Mouse (Mus musculus) kidney, postnatal 4 days (tissue): ENCODE measurements around the gene Ivns1abp.
"Not testable (repeated sequence)": the region's sequence is repeated elsewhere in the genome, so short reads cannot be mapped to it uniquely, and the experiment has no call there.

Source experiments
- DNase-seq, 2 experiments: peaks; one replicate each; pipeline ENCODE4 v3.0.0; 2021; ENCODE audit warnings: mixed read lengths in 2 of 2

Gene Ivns1abp

GRCm38 (mm10) chr1:151344283-151345108, at the start of gene Ivns1abp:
TSS of gene Ivns1abp (plus strand) at chr1:151344477.
- peak; percentile 99 for DNase-seq

- no peak for DNase-seq
These were observed 48.8 kb upstream of the Ivns1abp start for GRCm38 (mm10) chr1:151295486-151295885.

GRCm38 (mm10) chr1:151296621-151297020, 47.7 kb upstream of the Ivns1abp start:
- DNase-seq: no peak

GRCm38 (mm10) chr1:151297025-151297424, 47.3 kb upstream of the Ivns1abp start:
- no peak for DNase-seq

- no peak for DNase-seq
These were observed 46.7 kb upstream of the Ivns1abp start for GRCm38 (mm10) chr1:151297596-151297995.

- DNase-seq: no peak
These were observed 42.8 kb upstream of the Ivns1abp start for GRCm38 (mm10) chr1:151301456-151301855.

- no peak for DNase-seq
These were observed 42.4 kb upstream of the Ivns1abp start for GRCm38 (mm10) chr1:151301904-151302303.

GRCm38 (mm10) chr1:151303265-151303664, 41.0 kb upstream of the Ivns1abp start:
- DNase-seq: no peak

- DNase-seq: not testable (repeated sequence)
These were observed 39.3 kb upstream of the Ivns1abp start for GRCm38 (mm10) chr1:151305001-151305400.

- no peak for DNase-seq
These were observed 37.2 kb upstream of the Ivns1abp start for GRCm38 (mm10) chr1:151307059-151307458.

GRCm38 (mm10) chr1:151307821-151308220, 36.5 kb upstream of the Ivns1abp start:
- no peak for DNase-seq

GRCm38 (mm10) chr1:151308508-151308907, 35.8 kb upstream of the Ivns1abp start:
- no peak for DNase-seq

- no peak for DNase-seq
These were observed 33.8 kb upstream of the Ivns1abp start for GRCm38 (mm10) chr1:151310511-151310910.

GRCm38 (mm10) chr1:151311379-151311778, 32.9 kb upstream of the Ivns1abp start:
- DNase-seq: no peak

GRCm38 (mm10) chr1:151319267-151319666, 25.0 kb upstream of the Ivns1abp start:
- no peak for DNase-seq

GRCm38 (mm10) chr1:151320408-151320807, 23.9 kb upstream of the Ivns1abp start:
- DNase-seq: no peak

GRCm38 (mm10) chr1:151325328-151325727, 18.9 kb upstream of the Ivns1abp start:
- DNase-seq: no peak

GRCm38 (mm10) chr1:151328341-151329097, 15.8 kb upstream of the Ivns1abp start:
- no peak for DNase-seq

GRCm38 (mm10) chr1:151329601-151330000, 14.7 kb upstream of the Ivns1abp start:
- no peak for DNase-seq

- DNase-seq: no peak
These were observed 11.5 kb upstream of the Ivns1abp start for GRCm38 (mm10) chr1:151332819-151333218.

GRCm38 (mm10) chr1:151338234-151338633, 6.0 kb upstream of the Ivns1abp start:
- DNase-seq: no peak

GRCm38 (mm10) chr1:151338941-151339340, 5.3 kb upstream of the Ivns1abp start:
- DNase-seq: peak; percentile 33 to 55

GRCm38 (mm10) chr1:151341321-151342044, 2.8 kb upstream of the Ivns1abp start:
- no peak for DNase-seq
